Mouse (Mus musculus): Measurements from ENCODE around the gene Prnd. TPM values are rescaled to one million over a fixed set of nuclear protein-coding genes. Genes with fewer than 3 reads are reported as not detected.

Prnd gene
- total RNA-seq, 2 experiments from 2014 or later, result 68.5 to 70.9 TPM

- DNase-seq (ENCODE audit: low spot score in 2 of 2), result peak in 1 of 2 experiments; percentile 58
Measured at GRCm38 (mm10) chr2:131939404-131940111, 11.1 kb upstream of the Prnd start.

GRCm38 (mm10) chr2:131940506-131940905 is 10.2 kb upstream of the Prnd start:
- DNase-seq (ENCODE audit: low spot score in 2 of 2), result no peak

- DNase-seq (ENCODE audit: low spot score in 2 of 2), result no peak
Measured at GRCm38 (mm10) chr2:131941501-131941900, 9.2 kb upstream of the Prnd start.

GRCm38 (mm10) chr2:131944370-131944769 is 6.3 kb upstream of the Prnd start:
- no peak for DNase-seq (ENCODE audit: low spot score in 2 of 2)

- peak in 1 of 2 experiments; percentile 6 for DNase-seq (ENCODE audit: low spot score in 2 of 2)
Measured at GRCm38 (mm10) chr2:131945225-131945624, 5.4 kb upstream of the Prnd start.

GRCm38 (mm10) chr2:131945765-131946164 is 4.9 kb upstream of the Prnd start:
- peak in 1 of 2 experiments; percentile 7 for DNase-seq (ENCODE audit: low spot score in 2 of 2)

GRCm38 (mm10) chr2:131946351-131946750 is 4.3 kb upstream of the Prnd start:
- peak in 1 of 2 experiments; percentile 14 for DNase-seq (ENCODE audit: low spot score in 2 of 2)

GRCm38 (mm10) chr2:131948156-131948555 is 2.5 kb upstream of the Prnd start:
- DNase-seq (ENCODE audit: low spot score in 2 of 2), result peak in 1 of 2 experiments; percentile 2

GRCm38 (mm10) chr2:131948916-131949639 is 1.6 kb upstream of the Prnd start:
- DNase-seq (ENCODE audit: low spot score in 2 of 2), result peak in 1 of 2 experiments; percentile 9

- peak in 1 of 2 experiments; percentile 6 for DNase-seq (ENCODE audit: low spot score in 2 of 2)
Measured at GRCm38 (mm10) chr2:131949767-131950597, 679 bp upstream of the Prnd start.

GRCm38 (mm10) chr2:131952456-131952855 is 1.8 kb downstream of the Prnd start:
- DNase-seq (ENCODE audit: low spot score in 2 of 2), result no peak

GRCm38 (mm10) chr2:131952961-131953538 is 2.4 kb downstream of the Prnd start:
- peak in 1 of 2 experiments; percentile 14 for DNase-seq (ENCODE audit: low spot score in 2 of 2)

GRCm38 (mm10) chr2:131953711-131954110 is 3.0 kb downstream of the Prnd start:
- no peak for DNase-seq (ENCODE audit: low spot score in 2 of 2)

GRCm38 (mm10) chr2:131954835-131955234 is 4.2 kb downstream of the Prnd start:
- no peak for DNase-seq (ENCODE audit: low spot score in 2 of 2)

- peak in 1 of 2 experiments; percentile 16 for DNase-seq (ENCODE audit: low spot score in 2 of 2)
Measured at GRCm38 (mm10) chr2:131955264-131955663, 4.6 kb downstream of the Prnd start.

- peak in 1 of 2 experiments; percentile 13 for DNase-seq (ENCODE audit: low spot score in 2 of 2)
Measured at GRCm38 (mm10) chr2:131956336-131957256, 5.9 kb downstream of the Prnd start.

GRCm38 (mm10) chr2:131957731-131958222 is 7.1 kb downstream of the Prnd start:
- peak in 1 of 2 experiments; percentile 15 for DNase-seq (ENCODE audit: low spot score in 2 of 2)

- DNase-seq (ENCODE audit: low spot score in 2 of 2), result no peak
Measured at GRCm38 (mm10) chr2:131961671-131962070, 11.0 kb downstream of the Prnd start.

- no peak for DNase-seq (ENCODE audit: low spot score in 2 of 2)
Measured at GRCm38 (mm10) chr2:131970597-131970996, 19.9 kb downstream of the Prnd start.

GRCm38 (mm10) chr2:131971098-131971497 is 20.4 kb downstream of the Prnd start:
- no peak for DNase-seq (ENCODE audit: low spot score in 2 of 2)

Measured in gastrocnemius, postnatal 4 days (tissue).